Mouse (Mus musculus) olfactory bulb, adult 2 months (tissue): ENCODE results near the gene Catsper2. TPM values are rescaled to one million over a fixed set of nuclear protein-coding genes. Genes with fewer than 3 reads are reported as not detected.
"Not testable (repeated sequence)": the region's sequence is repeated elsewhere in the genome, so short reads cannot be mapped to it uniquely, and the experiment has no call there.

Source experiments
- H3K27ac ChIP-seq: fragments of 200-500 bp; 2 replicates; pipeline ENCODE4 v1.5.1; 2012; ENCODE audit warnings: low read depth, low read length; ENCODE audit not compliant: insufficient read depth
- H3K4me1 ChIP-seq: fragments of 200-500 bp; 2 replicates; pipeline ENCODE4 v1.6.1; 2012; ENCODE audit warnings: low read length; ENCODE audit not compliant: control insufficient read depth, insufficient read depth
- H3K4me3 ChIP-seq: fragments of 200-500 bp; 2 replicates; pipeline ENCODE4 v1.5.1; 2012; ENCODE audit warnings: mild to moderate bottlenecking, low read depth, low read length, moderate library complexity; ENCODE audit not compliant: insufficient read depth
- CTCF ChIP-seq: fragments of 200-500 bp; IDR thresholded peaks from 2 replicates; pipeline ENCODE4 v1.5.1; 2012; ENCODE audit warnings: low read depth, mild to moderate bottlenecking, low read length, moderate library complexity; ENCODE audit not compliant: insufficient read depth
- POLR2A ChIP-seq: fragments of 200-500 bp; IDR thresholded peaks from 2 replicates; pipeline ENCODE4 v1.6.1; 2012; ENCODE audit warnings: mild to moderate bottlenecking, low read depth, low read length, moderate library complexity; ENCODE audit not compliant: insufficient read depth
- WGBS: fragments of 180-500 bp; shearing (Covaris S2); methylation state at CpG from one replicate; pipeline ENCODE4 v1.1.7; 2018; 5-methylcytosine and 5-hydroxymethylcytosine counted together
- polyA plus RNA-seq: library from polyadenylated mRNA; stranded (reverse); fragments of >200 nt; gene quantifications from 2 replicates; pipeline ENCODE4 v1.2.4, GENCODE M21; 2012; ENCODE audit warnings: low replicate concordance; ENCODE audit not compliant: missing spikeins, insufficient read depth, insufficient read length

Catsper2 gene
- polyA plus RNA-seq, 1 experiment = not detected

DNA sequence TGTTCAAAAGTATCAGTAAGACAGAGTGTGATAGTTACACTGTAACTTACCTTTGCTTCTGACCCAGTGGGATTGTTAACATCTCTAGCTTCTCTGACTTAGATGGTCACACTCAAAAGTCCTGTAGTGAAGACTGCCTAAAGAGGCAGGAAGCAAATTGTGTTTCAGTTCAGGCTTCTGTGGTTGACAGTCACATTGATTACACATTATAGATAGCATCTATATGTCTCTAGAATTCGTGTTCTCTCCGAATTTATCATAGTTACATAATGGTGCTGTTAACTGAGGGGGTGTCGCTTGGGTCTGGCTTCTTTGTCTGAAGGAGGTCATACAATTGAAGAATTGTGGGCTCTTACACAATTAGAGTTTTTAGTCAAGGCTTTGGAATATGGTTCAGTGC lies 1.5 kb upstream of the Catsper2 start:
- no peak overlapping the region for H3K27ac ChIP-seq
- TF ChIP-seq CTCF = no peak
- TF ChIP-seq POLR2A = no peak

DNA sequence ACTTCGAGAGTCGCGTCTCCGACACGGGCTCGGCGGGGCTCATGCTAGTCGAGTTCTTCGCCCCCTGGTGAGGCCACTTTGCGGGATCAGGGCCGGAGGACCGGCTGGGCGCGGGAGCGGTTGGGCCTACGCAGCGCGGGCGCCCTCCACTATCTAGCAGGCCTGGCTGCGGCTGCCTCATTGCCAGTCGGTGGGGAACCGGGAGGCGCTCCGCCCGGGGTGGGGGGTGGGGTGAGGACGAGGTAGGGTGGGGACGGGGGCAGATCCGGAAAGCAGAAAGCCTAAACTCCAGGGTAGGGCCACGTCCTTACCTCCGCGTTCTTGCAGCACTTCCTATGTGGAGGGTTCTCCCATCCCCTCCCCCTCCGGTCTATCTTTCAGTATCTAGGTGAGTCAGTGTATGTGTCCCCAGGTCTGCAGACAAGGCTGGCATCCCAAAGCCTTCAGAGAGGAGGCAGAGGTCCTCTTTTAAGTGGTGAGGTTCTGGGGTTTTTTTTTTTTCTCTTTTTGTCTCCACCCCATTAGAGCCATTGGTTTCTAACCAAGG lies 620 bp upstream of the Catsper2 start:
- Histone ChIP-seq H3K4me3 (peak overlapping the region; percentile 99), H3K27ac (peak overlapping the region; percentile 93), H3K4me1 (0 out of 2 replicates have a peak, but pooled peaks cover 2% of the 10 kb centered on the region)
- WGBS = under 1% methylated on average over 32 of the region's 32 CpGs
- TF ChIP-seq POLR2A (no peak; the same call in 1 of the 2 replicates), CTCF (no peak)

More for the DNA sequence above, 1.5 kb upstream of the Catsper2 start:
- WGBS = 18% methylated on average over 3 of the region's 3 CpGs
- Histone ChIP-seq H3K4me1 (0 out of 2 replicates have a peak, but pooled peaks cover 2% of the 10 kb centered on the region), H3K4me3 (no peak overlapping the region)

DNA sequence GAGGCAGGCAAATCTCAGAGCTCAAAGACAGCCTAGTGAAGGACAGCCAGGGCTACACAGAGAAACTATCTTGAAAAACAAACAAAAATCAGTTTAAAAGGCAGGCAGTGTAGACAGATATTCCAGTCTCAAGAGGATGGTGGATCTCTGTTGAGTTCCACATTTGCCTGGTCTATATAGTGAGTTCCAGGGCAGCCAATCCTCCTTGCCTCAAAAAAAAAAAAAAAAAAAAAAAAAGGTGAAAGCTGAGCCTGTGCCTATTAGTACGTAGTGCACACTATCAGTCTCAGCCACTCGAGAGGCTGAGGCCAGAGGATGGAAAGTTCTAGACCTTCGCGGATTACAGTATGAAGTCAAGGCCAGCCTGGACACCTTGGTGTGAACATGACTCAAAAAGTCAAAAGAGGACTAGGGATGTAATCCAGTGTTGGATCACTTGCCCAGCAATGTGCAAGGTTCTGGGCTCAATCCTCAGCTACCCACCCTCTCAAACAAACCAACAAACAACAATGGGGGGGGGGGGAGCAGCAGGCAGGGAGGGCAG lies 677 bp downstream of the Catsper2 start:
- H3K4me3 ChIP-seq = peak overlapping the region; percentile 99
- TF ChIP-seq POLR2A = no peak
- TF ChIP-seq CTCF = no peak
- WGBS = 4% methylated on average over 4 of the region's 4 CpGs

DNA sequence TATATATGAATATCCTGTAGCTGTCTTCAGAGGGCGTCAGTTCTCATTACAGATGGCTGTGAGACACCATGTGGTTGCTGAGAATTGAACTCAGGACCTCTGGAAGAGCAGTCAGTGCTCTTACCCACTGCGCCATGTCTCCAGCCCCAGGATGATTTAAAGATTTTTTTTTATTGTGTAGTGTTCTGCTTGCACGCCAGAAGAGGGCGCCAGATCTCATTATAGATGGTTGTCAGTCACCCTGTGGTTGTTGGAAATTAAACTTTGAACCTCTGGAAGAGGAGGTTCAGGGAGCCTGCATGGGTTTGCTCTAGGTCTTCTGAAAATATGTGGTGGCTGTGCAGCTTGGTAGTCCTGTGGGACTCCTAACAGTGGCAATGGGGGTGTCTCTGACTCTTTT lies 5.4 kb downstream of the Catsper2 start:
- WGBS = 37% methylated on average over 4 of the region's 4 CpGs
- Histone ChIP-seq H3K4me1 (no peaks in the 10 kb centered on the region), H3K4me3 (no peak overlapping the region), H3K27ac (no peak overlapping the region)
- TF ChIP-seq POLR2A = no peak
- no peak for TF ChIP-seq CTCF

More for the DNA sequence above, 677 bp downstream of the Catsper2 start:
- H3K27ac ChIP-seq = peak overlapping the region; percentile 76
- H3K4me1 ChIP-seq = 0 out of 2 replicates have a peak, but pooled peaks cover 2% of the 10 kb centered on the region

DNA sequence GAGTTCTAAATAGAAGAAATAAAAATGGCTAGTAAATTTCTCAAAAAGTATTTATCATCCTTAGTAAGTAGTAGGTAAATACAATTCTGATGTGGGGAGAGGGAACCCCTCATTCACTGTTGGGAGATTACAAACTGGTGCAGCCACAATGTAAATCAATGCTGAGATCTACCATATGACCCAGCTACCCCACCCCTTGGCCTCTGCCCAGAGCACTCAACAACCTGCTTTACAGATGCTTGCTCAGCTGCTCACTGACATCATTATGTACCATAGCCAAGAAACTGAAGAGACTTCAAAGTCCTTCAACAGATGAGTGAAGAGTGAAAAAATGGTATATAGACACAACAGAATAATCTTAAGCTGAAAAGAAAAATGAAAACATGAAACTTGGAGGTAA lies 10.3 kb downstream of the Catsper2 start:
- Histone ChIP-seq H3K27ac (no peak overlapping the region), H3K4me1 (no peaks in the 10 kb centered on the region), H3K4me3 (no peak overlapping the region)
- TF ChIP-seq CTCF (no peak), POLR2A (no peak)

DNA sequence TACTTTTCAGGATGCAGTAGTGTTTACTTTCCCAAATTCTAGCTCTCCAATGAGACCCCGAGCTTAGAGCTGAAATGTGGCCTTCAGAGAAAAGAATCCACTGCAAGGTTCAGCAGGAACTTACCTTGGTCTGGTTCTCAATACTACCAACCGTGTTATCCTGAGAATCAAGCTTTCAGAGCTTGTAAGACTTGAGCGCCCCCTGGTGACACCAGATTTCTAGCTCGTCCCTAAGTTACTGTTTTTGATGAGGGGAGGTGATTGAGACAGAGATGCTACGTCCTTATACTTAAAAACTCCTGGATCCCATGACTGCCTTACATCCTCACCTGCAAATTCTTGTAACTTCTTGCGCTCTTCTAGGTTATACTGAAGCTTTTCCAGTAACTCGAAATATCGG lies 17.0 kb downstream of the Catsper2 start:
- Histone ChIP-seq H3K4me3 (no peak overlapping the region), H3K27ac (no peak overlapping the region), H3K4me1 (no peaks in the 10 kb centered on the region)
- 13% methylated on average over 8 of the region's 8 CpGs for WGBS
- TF ChIP-seq CTCF = no peak
- no peak for TF ChIP-seq POLR2A

DNA sequence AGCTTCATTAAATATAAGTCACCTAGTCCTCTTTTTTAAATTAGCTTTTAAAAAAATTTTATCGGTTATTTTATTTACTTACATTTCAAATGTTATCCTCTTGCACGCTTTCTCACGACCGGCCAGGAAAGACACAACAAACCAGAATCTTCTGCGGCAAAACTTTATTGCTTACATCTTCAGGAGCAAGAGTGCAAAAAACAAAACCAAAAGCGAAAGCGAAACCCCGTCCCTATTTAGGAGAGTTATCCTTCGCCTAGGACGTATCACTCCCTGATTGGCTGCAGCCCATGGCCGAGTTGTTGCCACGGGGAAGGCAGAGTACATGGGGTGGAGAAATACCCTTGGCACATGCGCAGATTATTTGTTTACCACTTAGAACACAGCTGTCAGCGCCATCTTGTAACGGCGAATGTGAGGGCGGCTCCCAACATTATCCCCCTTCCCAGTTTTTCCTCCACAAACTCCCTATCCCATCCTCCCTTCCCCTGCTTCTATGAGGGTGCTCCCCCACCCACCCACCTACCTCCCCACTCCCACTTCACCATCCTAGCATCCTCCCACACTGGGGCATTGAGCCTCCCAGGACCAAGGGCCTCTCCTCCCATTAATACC lies 26.5 kb downstream of the Catsper2 start, which contains the start of gene Strc:
Gene Strc (minus strand): TSS at position 208 of the 615 bp plus-strand sequence.
- WGBS = 91% methylated on average over 16 of the region's 17 CpGs
- H3K4me1 ChIP-seq, H3K4me3 ChIP-seq, H3K27ac ChIP-seq: not testable (repeated sequence)

DNA sequence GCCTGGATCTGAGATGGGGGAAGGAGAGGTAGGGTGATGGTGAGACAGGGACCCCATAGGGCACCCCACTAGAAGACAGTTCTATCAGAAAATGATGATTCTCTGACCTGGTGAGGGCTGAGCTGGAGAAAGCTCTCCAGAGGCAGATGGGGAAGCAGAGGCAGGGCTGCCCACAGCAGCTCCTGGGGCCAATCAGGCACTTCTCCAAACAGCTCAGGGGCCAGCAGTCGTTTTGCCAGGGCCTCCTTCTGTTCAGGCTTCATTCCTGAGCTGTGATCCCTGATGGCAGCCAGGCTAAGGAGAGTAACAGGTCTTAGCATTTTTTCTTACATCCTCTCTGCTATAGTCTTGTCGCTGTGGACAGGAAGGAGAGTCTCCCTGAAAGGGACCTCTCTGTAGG lies 38.8 kb downstream of the Catsper2 start:
- WGBS = 65% methylated on average over 2 of the region's 2 CpGs
- no peak for TF ChIP-seq POLR2A
- no peak overlapping the region for H3K27ac ChIP-seq

DNA sequence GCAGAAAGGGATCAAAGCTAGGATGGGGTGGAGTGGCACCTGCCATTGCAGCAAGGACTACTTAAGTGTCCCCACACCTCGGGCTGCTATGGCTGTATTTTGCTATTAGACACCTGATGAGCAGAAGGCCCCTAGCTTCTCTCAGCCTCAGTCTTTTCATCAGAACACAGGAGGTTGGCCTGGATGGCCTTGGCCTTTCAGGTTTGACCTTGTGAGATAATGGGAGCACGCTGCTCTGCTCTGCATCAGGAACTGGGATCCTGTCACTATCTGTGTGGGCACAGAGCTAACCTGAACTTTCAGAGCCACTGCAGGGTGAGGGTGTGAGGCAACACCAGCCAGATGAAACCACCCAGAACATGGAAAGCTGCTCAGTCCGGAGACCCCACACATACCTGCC lies 41.3 kb downstream of the Catsper2 start:
- 85% methylated on average over 3 of the region's 3 CpGs for WGBS
- no peaks in the 10 kb centered on the region for H3K4me1 ChIP-seq
- no peak overlapping the region for H3K27ac ChIP-seq
- no peak overlapping the region for H3K4me3 ChIP-seq
- TF ChIP-seq CTCF (no peak), POLR2A (no peak)

More for the DNA sequence above, 38.8 kb downstream of the Catsper2 start:
- no peaks in the 10 kb centered on the region for H3K4me1 ChIP-seq
- no peak overlapping the region for H3K4me3 ChIP-seq
